Mouse (Mus musculus): ENCODE results near the gene Smok3c.
"Not testable (repeated sequence)": the region's sequence is repeated elsewhere in the genome, so short reads cannot be mapped to it uniquely, and the experiment has no call there.

Smok3c gene

DNA sequence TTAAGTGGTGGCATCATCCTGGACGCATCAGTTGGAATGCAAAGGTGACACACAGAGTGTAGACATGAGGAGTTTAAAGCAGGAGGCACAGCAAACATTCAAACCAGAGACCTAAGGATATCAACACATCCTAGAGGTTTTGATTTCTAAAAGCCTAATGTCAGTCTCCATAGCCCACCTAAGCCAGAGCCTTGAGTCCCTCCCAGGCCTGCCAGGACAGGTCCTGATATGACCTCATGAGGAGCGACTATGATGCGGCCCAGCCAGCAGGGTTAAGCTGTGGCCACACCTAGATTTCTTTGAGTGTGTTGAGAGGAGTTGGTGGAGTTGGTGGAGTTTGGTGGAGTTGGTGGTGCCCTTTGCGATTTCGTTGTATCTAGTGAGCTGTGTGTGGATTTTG lies at the start of gene Smok3c:
Gene Smok3c, plus strand, starts transcription at position 301 of the 400 bp plus-strand sequence.
- DNase-seq (ENCODE audit: low spot score), result not testable (repeated sequence)

DNA sequence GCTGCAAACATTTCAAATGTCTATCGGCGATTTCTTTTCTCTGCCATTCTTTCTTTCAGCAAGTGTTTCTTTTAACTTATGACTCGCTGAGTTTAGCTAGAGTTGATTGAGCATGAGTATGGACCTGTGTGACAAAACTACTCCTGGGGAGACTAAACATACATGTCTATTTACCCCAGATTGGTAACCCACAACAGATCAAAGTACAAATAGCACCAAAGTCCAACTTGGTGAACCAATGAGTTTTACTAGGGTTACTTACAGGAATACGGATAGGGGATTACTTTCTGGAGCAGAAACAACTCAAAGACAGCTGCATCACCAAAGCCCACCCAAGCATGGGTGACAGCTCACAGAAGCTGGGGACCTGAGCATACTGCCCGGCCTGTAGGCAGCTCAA lies 43.6 kb upstream of the Smok3c start:
- DNase-seq (ENCODE audit: low spot score), result no peak

DNA sequence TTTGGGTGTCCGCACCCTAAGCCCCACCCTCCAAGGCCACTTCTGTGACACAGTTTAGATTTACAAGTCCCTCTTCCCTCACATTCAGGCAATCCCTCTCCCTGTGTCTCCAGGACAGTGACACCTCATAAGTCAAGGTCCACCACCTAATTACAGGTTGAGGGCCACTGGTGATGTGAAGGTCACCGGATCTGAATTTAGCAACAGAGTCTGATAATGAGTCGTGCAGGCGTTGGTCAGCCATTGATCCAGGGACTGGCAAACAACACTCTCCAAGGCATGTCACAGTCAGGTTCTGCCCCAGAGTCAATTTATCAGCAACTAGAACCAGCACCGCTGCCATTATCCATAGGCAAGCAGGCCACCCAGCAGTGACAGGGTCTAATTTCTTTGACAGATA lies 40.6 kb upstream of the Smok3c start:
- no peak for DNase-seq (ENCODE audit: low spot score)

DNA sequence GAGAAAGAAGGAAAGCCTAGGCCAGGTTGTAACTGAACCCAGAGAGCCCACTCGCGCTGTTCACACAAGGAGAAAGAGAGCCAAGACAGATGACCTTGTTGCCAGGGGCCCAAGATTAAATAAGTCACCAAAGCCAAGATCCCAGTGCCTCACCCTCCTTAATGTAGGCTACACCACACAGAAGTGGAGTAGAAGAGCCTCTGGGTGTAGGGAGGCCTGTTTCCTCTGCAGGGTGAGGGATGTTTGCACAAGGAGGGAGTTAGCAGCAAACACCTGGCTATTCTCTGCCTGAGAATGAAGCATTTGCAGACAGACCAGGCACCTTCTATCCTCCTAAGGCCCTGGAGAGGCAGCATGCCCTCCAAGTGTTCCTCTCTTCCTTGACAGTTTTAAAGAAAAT lies 36.5 kb upstream of the Smok3c start:
- no peak for DNase-seq (ENCODE audit: low spot score)

DNA sequence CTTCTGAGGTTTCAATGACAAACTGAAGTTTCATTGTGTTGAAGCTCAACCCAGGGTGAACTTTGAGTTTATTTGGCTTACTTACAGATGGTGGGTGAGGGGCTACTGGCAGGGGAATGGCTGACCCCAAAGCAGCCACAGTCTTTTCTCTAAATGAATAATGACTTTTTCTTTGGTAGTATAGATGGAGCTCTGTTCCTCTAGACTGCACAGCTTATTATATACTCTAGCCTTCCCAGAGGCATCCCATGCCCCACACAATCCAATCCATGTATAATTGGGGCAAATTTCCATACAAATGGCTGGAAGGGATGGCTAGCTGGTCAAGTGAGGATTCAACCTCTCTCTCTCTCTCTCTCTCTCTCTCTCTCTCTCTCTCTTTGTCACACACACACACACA lies 36.0 kb upstream of the Smok3c start:
- no peak for DNase-seq (ENCODE audit: low spot score)

DNA sequence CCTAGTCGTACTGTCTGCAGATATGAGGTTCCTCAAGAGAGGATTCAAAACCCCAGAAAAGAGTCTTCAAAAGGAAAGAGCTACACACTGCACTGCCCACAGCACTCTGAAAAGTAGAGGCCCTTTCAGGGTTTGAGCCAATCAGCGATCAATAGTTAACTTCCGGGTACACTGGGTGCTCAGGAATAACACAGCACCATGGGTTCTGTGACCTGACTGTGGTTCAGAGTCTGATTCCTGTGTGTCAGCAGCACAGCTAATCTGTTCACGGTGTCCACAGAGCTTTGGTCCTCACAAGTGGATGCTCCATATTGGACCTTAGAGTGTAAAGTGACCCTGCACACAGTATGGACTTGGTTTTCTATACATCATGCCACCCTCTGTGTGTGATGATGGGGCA lies 33.4 kb upstream of the Smok3c start:
- DNase-seq (ENCODE audit: low spot score), result not testable (repeated sequence)

DNA sequence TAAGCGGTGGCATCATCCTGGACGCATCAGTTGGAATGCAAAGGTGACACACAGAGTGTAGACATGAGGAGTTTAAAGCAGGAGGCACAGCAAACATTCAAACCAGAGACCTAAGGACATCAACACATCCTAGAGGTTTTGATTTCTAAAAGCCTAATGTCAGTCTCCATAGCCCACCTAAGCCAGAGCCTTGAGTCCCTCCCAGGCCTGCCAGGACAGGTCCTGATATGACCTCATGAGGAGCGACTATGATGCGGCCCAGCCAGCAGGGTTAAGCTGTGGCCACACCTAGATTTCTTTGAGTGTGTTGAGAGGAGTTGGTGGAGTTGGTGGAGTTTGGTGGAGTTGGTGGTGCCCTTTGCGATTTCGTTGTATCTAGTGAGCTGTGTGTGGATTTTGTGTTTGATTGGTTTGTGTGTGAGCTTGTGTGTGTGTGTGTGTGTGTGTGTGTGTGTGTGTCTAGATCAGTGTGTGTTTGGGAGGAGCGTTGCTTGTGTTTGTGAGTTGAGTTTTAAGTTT lies 32.0 kb upstream of the Smok3c start, which contains the start of the genes Smok3a and Smok3b:
Gene Smok3a, plus strand, starts transcription at position 301 of the 519 bp plus-strand sequence.
Gene Smok3b, plus strand, starts transcription at position 469 of the 519 bp plus-strand sequence.
- not testable (repeated sequence) for DNase-seq (ENCODE audit: low spot score)

DNA sequence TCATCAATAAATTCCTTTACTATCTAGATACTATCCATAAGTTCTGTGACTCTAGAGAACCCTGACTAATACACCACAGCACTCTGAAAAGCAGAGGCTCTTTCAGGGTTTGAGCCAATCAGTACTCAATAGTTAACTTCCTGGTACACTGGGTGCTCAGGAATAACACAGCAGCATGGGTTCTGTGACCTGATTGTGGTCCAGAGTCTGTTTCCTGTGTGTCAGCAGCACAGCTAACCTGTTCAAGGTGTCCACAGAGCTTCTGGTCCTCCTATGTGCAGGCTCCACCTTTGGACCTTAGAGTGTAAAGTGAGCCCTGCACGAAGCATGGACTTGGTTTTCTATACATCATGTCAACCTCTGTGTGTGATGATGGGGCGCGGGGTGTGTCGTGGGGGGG lies 20.8 kb downstream of the Smok3c start:
- DNase-seq (ENCODE audit: low spot score), result no peak

DNA sequence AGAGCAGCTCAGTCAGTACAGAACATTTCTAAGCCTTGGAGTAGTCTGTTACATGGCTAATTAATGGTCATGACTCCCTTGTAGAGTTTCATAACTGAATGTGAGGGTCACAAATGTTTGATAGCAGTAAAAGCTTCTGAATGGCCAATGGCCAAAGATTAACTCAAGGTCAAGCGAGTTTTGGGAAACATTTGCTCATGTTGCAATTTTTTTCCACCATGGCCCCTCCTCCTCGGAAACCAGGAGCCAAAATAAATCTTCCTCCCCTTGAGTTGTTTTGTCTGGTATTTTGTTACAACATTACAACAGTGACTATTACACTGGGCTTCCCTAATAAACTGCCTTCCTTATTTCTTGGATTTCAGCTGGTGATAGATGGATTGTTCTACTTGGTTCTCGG lies 22.7 kb downstream of the Smok3c start:
- DNase-seq (ENCODE audit: low spot score), result no peak

DNA sequence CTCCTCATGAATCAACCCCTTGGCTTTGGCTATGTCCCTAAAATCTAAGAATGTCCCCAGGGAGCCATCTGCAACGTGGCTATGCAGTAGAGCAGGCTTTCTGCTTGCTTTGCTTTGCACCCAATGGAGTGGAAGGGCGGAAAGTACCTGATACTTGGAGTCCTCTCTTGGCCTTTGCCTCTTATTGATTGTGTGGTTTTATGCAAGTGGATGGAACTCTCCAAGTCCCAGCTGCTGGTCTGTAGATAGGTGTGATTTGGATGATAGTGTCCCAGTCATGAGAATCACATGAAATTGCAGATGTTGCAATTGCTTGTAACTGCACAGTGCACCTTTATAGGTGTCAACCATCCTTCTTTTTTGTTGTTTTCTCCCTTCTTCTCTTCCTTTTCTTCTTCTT lies 23.2 kb downstream of the Smok3c start:
- no peak for DNase-seq (ENCODE audit: low spot score)

DNA sequence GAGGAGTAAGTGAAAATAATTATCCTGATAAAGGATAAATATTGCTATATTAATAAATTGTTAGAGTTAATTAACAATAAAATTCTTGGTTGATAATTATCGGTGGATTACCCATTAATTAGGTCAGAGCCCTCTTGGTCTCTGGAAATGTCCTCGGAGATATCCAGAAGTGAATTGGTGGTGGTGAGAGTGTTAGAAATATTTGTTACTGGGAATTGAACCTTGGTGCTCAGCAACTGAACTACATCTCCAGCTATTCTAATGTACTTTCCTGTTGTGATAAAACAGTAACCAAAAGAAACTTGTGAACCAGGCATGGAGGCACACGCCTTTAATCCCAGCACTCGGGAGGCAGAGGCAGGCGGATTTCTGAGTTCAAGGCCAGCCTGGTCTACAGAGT lies 27.5 kb downstream of the Smok3c start:
- no peak for DNase-seq (ENCODE audit: low spot score)

DNA sequence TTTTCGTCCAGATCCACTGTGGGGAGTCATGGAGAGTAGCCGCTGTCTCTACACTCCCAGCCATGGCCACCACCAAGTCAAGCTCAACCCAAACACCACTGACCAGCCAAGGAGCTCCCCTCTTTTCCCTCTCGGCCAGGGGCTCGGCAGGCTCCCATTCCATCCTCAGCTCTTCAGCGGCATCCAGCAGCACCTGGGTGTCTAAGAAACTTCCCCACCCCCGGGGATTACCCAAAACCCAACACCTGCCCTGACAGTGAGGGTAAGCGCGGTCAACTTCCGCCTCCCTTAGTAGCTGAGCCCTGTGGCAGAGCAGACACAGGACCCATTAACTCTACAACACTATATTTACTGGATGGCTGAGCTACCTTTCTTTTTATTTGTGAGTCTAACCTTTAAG lies 28.5 kb downstream of the Smok3c start:
- no peak for DNase-seq (ENCODE audit: low spot score)

DNA sequence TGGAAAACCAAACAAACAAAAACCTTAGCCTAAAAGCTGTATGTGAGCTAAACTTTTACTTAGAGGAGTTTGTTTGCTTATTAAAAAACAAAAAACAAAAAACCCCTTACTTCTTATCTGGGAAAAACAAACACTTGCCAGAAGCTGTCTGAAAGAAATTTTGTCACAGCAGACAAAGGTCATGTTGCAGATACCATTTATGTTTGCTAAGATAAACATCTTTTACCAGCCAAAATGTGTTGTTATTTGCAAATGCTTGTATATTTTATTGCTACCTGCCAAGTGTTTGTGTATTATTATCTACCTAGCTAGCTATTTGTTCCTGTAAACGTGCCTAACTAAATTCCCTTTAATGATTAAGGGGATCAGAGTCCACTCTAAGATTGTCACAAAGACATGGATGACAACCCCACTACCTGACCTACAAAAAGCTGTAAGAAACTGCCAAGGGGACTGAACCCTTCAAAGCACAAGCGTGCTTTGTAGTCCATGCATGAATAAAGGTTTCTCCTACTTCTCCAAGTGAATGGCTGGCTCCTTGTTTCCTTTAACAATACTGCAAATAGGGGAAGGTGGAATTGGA lies 30.4 kb downstream of the Smok3c start:
- DNase-seq (ENCODE audit: low spot score), result no peak

DNA sequence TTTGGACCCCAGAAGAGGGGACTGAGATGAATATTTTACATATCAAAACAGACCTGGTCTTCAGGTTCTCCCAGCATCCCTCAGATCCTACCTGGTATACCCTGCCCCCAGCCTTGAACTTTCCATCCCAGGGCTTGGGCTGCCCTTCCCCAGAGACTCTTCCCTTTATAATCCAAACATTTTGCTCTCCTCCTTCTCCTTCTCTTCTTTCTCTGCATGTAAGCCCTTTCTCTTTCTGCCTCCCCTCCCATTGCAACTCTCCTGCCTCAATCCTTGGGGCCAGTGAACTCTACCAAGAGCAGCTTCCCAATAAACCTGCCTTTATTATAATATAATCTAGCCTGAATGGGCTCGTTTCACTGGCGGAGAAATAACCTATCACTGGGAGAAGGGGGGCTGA lies 30.9 kb downstream of the Smok3c start:
- no peak for DNase-seq (ENCODE audit: low spot score)

DNA sequence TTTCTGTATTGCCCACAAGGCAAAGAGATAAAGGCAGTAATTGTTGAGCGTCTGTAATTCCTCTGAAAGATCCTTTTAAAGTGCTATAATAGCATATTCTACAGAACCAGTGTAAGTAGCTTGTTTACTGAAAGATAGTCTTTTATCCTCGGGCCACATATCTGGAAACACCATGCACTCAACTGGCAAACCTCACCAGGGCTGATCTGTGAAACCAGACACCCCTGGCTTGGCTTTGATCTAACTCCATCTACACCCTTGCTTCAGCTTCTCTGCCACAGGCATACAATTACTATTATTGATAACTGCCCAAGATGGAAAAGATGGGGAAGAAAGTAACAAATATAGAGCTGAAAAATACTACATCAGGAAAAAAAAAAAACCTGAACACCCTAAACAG lies 31.5 kb downstream of the Smok3c start:
- no peak for DNase-seq (ENCODE audit: low spot score)

DNA sequence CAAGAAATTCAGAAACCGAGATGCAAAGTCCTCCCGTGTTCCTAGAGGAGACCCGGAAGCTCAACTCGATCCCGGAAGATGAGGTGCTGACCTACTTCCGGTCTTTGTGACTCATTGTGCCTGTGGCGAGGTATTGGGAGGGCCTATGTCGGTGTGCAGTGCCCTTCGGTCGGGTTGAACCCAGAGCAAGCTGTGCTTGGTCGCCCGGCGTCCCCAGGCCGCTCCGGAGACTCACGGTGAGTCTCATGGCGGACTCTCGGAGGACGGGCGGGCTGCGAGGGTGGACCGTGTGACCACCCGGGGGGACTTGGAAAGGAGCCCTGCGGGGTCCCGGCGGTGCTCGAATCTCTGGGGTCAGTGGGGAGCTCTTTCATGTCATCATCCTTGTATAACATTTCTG lies 32.0 kb downstream of the Smok3c start, which contains the start of gene Zkscan1:
Gene Zkscan1, plus strand, starts transcription at position 89 of the 400 bp plus-strand sequence.
- peak; percentile 93 for DNase-seq (ENCODE audit: low spot score)

DNA sequence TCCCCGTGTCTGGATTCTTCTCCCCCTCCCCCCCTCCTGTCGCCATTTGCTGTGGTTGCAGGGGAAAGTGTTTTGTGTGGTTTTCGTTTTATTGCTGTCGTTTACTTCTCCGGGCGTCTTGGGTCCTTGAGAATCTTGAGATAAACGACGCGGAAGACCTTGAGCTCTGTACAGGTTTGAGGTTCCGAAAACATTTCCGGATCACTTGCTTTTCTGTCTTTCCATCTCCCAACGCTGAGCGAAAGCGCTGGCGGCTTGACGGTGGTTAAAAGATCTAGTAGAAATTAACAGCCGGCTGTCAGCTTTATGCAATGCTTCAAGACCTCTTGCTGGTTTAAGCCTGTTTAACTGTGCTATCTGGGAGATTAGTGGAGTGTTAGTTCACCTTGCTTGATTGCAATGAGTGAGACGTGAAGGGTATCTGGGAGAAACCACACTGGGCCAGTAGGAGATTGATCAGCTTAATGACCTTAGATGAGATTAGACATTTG lies 32.5 kb downstream of the Smok3c start:
- peak; percentile 39 for DNase-seq (ENCODE audit: low spot score)

DNA sequence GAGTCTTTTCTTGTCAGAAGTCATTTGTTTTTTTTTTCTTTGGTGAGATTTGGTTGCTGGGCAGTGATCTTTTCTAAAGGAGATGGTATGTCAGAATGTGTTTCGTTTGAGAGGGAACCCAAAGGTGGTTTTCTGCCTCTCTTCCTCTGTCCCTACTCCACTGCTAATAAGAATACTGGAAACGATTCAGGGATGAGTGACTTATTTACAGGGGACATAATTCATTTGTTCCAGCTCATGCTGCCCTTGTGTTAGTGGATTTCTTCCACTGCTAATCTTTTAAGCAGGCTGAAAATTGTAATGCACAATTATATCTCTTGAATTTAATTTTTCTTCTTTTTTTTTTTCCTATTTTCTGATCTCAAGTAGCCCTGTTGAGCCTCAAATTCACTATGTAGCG lies 33.8 kb downstream of the Smok3c start:
- DNase-seq (ENCODE audit: low spot score), result no peak

DNA sequence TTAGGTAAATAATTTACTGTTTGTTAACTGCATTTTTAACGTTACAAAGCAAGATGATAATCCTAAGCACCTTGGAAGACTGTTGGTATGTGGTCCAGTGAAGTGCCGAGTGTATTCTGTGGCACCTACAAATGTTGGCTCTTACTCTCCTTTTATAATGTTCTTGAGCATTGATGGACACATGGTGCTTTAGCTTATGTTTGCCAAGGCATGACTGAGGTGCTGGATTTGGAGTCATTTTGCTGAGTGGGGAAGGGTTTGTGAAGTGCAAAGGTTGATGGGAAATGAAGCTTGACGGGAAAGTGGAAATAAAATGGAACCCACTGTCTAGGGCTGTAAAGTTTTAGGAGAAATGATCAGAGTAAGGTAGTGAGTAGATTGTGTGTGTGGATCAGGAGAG lies 35.4 kb downstream of the Smok3c start:
- DNase-seq (ENCODE audit: low spot score), result no peak

DNA sequence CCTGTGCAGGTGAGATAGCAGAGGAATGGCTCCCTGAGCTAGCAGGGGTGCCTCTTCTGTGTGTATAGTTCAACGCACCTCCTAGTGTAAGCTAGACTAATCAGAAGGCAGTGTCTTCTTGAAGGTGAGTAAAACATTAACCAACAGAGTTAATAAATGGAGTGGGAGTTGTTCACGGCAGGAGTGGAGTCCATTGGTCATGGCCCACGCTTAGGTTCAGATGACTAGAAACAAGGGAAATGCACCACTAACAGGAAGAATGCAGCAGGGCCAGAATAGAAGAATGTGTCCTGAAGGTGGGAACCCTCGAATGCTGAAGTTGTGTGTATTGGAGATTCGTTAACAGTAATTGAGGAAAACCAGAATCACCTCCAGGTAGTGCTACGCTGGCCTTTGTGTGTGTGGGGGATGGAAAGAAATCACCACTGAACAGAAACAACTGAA lies 36.1 kb downstream of the Smok3c start:
- DNase-seq (ENCODE audit: low spot score), result no peak

DNA sequence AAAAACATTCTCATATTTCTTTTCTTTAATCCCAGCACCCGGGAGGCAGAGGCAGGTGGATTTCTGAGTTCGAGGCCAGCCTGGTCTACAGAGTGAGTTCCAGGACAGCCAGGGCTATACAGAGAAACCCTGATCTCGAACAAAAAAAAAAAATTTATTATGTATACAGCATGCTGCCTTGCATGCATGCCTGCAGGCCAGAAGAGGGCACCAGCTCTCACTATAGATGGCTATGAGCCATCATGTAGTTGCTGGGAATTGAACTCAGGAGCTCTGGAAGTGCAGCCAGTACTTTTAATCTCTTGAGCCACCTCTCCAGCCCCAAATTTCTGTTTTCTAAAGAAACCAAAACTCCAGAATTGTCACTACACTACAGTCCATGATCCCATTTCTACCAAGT lies 37.3 kb downstream of the Smok3c start:
- no peak for DNase-seq (ENCODE audit: low spot score)

DNA sequence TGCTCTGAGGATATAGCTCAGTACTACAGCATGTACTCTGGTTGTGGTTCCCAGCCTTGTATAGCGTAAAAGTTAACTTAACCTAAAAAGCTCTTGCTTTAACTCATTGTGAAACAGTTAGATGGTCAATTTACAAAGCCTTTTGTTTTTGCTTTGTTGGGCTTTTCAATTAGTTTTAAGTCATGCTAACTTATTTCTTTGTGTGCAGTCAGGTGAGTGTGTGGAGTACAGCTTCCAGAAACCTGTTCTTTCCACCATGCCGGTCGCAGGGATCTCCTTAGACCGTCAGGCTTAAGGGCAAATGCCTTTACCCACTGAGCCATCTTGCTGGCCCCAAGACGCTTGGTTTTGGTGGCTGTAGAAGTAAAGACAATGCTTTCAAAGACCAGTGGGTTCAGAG lies 37.7 kb downstream of the Smok3c start:
- DNase-seq (ENCODE audit: low spot score), result no peak

DNA sequence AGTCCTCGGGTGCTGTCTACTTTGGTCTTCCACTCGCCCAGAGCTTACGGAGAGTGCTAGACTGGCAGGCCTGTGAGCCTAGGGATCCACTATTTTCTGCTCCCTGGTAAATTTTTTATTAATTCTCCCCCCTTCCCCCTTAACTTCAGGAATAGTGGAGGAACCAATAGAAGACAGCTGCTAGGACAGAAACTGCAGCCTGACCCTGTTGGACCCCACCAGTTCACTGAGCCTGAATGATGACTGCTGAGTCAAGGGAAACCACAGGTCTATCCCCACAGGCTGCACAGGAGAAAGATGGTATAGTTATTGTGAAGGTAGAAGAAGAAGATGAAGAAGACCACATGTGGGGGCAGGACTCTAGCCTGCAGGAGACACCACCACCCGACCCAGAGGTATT lies 39.8 kb downstream of the Smok3c start:
- DNase-seq (ENCODE audit: low spot score), result no peak

DNA sequence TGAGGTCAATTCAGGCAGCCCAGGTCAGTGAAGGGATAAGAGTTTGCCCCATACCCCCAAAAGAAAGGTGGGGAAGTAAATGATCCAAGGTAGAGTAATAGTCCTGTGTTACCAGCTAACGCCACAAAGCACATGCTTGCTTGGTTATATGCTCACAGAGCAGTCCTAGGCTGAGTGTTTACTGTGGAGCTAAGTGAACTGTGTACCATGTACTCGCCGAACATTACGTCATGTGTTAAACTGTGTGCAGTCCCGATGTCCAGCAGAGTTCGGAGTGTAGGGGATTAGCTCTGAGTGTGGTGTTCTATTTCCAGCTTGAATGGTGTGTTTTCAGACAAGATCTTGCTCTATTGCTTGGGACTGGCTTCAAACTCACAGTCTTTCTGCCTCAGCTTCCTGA lies 41.5 kb downstream of the Smok3c start:
- no peak for DNase-seq (ENCODE audit: low spot score)
